Mouse (Mus musculus) cerebellum, adult 2 months (tissue): ENCODE data around the gene Iqgap1.

Experiments
- CTCF ChIP-seq: fragments of 200-500 bp; IDR thresholded peaks from 2 replicates; pipeline ENCODE4 v1.5.1; 2011; ENCODE audit warnings: low read depth, mild to moderate bottlenecking, control low read depth, low read length, moderate library complexity, borderline replicate concordance; ENCODE audit not compliant: insufficient read depth
- POLR2A ChIP-seq: fragments of 200-500 bp; IDR thresholded peaks from 2 replicates; pipeline ENCODE4 v1.6.1; 2011; ENCODE audit warnings: low read length, control low read depth, borderline replicate concordance; ENCODE audit not compliant: insufficient read depth

- no peak for TF ChIP-seq CTCF
- TF ChIP-seq POLR2A, result no peak
Observed at GRCm38 (mm10) chr7:80736199-80736598, 89.6 kb downstream of the Iqgap1 start.
